Mouse (Mus musculus) embryonic facial prominence, embryonic 15.5 days (tissue): ENCODE data around the gene Actl11. TPM values are rescaled to one million over a fixed set of nuclear protein-coding genes. Genes with fewer than 3 reads are reported as not detected.
A peak's percentile ranks its signal among the peaks of the same experiment; 100 is the strongest.

ENCODE experiments used
- ATAC-seq: fragments of 200-750 bp; cut with Nextera tagmentation; 2 replicates; pipeline ENCODE4 v1.8.0; 2017; ENCODE audit warnings: low read depth, moderate TSS enrichment; ENCODE audit not compliant: insufficient number of reproducible peaks, low FRiP score, low TSS enrichment
- H3K27ac ChIP-seq: fragments of 300-500 bp; sonication (generic); replicated peaks from 2 replicates; pipeline ENCODE4 v1.5.1; 2015; ENCODE audit warnings: mild to moderate bottlenecking, inconsistent platforms
- H3K27me3 ChIP-seq: fragments of 300-500 bp; sonication (generic); 2 replicates; pipeline ENCODE4 v1.6.1; 2015; ENCODE audit warnings: inconsistent platforms
- H3K36me3 ChIP-seq: fragments of 300-500 bp; sonication (generic); 2 replicates; pipeline ENCODE4 v1.6.1; 2015; ENCODE audit warnings: mild to moderate bottlenecking, inconsistent platforms
- H3K4me1 ChIP-seq: fragments of 300-500 bp; sonication (generic); 2 replicates; pipeline ENCODE4 v1.6.1; 2015; ENCODE audit warnings: inconsistent platforms
- H3K4me2 ChIP-seq: fragments of 300-500 bp; sonication (generic); replicated peaks from 2 replicates; pipeline ENCODE4 v1.6.1; 2015; ENCODE audit warnings: mild to moderate bottlenecking, inconsistent platforms
- H3K4me3 ChIP-seq: fragments of 300-500 bp; sonication (generic); replicated peaks from 2 replicates; pipeline ENCODE4 v1.5.1; 2015; ENCODE audit warnings: mild to moderate bottlenecking, inconsistent platforms
- H3K9ac ChIP-seq: fragments of 300-500 bp; sonication (generic); 2 replicates; pipeline ENCODE4 v1.6.1; 2015; ENCODE audit warnings: inconsistent platforms
- H3K9me3 ChIP-seq: fragments of 300-500 bp; sonication (generic); replicated peaks from 2 replicates; pipeline ENCODE4 v1.6.1; 2016; ENCODE audit warnings: inconsistent platforms
- WGBS: fragments of 180-500 bp; shearing (Covaris S2); methylation state at CpG from one replicate; pipeline ENCODE4 v1.1.7; 2015; 5-methylcytosine and 5-hydroxymethylcytosine counted together
- polyA plus RNA-seq: library from polyadenylated mRNA; unstranded; fragments of >200 nt; fragmentation: Nextera tagmentation; extraction: Ambion mirVana; gene quantifications from 2 replicates; pipeline ENCODE4 v1.2.1, GENCODE M21; 2015

The Actl11 gene
- polyA plus RNA-seq, 1 experiment from 2014 or later, result not detected

GRCm38 (mm10) chr9:107949184-107949921, 21.1 kb downstream of the Actl11 start:
- H3K9ac ChIP-seq, result no peak overlapping the region
- WGBS, result 77% methylated on average over 13 of the region's 13 CpGs
- H3K4me2 ChIP-seq, result no peak overlapping the region
- ATAC-seq, result no peak
- H3K4me3 ChIP-seq, result no peak overlapping the region
- no peaks in the 10 kb centered on the region for H3K36me3 ChIP-seq
- no peaks in the 10 kb centered on the region for H3K9me3 ChIP-seq
- no peak overlapping the region for H3K27ac ChIP-seq
- peaks cover 20% of the 10 kb centered on the region for H3K4me1 ChIP-seq
- no peaks in the 10 kb centered on the region for H3K27me3 ChIP-seq

GRCm38 (mm10) chr9:107949922-107950235, 21.6 kb downstream of the Actl11 start, which contains the start of gene Traip:
Traip (plus strand) TSS chr9:107950136.
- peak within 1 kb of the TSS; percentile 43 for H3K9ac ChIP-seq
- no peak for ATAC-seq
- H3K4me2 ChIP-seq, result peak within 1 kb of the TSS; percentile 81
- WGBS, result 82% methylated on average over 10 of the region's 10 CpGs
- no peaks in the 10 kb centered on the region for H3K36me3 ChIP-seq
- peak within 1 kb of the TSS; percentile 82 for H3K27ac ChIP-seq
- no peaks in the 10 kb centered on the region for H3K9me3 ChIP-seq
- peaks cover 20% of the 10 kb centered on the region for H3K4me1 ChIP-seq
- H3K4me3 ChIP-seq, result peak within 1 kb of the TSS; percentile 69
- no peaks in the 10 kb centered on the region for H3K27me3 ChIP-seq

- Histone ChIP-seq H3K4me1 (peaks cover 20% of the 10 kb centered on the region), H3K9ac (peak overlapping the region; percentile 43), H3K9me3 (no peaks in the 10 kb centered on the region), H3K36me3 (no peaks in the 10 kb centered on the region), H3K4me2 (peak overlapping the region; percentile 81), H3K27me3 (no peaks in the 10 kb centered on the region), H3K4me3 (peak overlapping the region; percentile 69), H3K27ac (peak overlapping the region; percentile 82)
- ATAC-seq, result peak; percentile 90
- WGBS, result 12% methylated on average over 45 of the region's 45 CpGs
These were observed 22.4 kb downstream of the Actl11 start for GRCm38 (mm10) chr9:107950460-107951355.

GRCm38 (mm10) chr9:107955613-107956289, 27.5 kb downstream of the Actl11 start:
- Histone ChIP-seq H3K9ac (no peak overlapping the region; the same call in 1 of the 2 replicates), H3K36me3 (peaks cover 34% of the 10 kb centered on the region), H3K9me3 (no peaks in the 10 kb centered on the region), H3K4me3 (no peak overlapping the region), H3K27me3 (no peaks in the 10 kb centered on the region), H3K27ac (no peak overlapping the region), H3K4me2 (no peak overlapping the region), H3K4me1 (peaks cover 11% of the 10 kb centered on the region)
- WGBS, result 72% methylated on average over 6 of the region's 6 CpGs
- no peak for ATAC-seq

- H3K4me1 ChIP-seq, result peaks cover under 1% of the 10 kb centered on the region; the same call in 1 of the 2 replicates
- 62% methylated on average over 6 of the region's 6 CpGs for WGBS
- H3K27ac ChIP-seq, result no peak overlapping the region
- H3K4me2 ChIP-seq, result no peak overlapping the region
- no peak for ATAC-seq
- peaks cover 46% of the 10 kb centered on the region for H3K36me3 ChIP-seq
- H3K9ac ChIP-seq, result no peak overlapping the region
- no peak overlapping the region for H3K4me3 ChIP-seq
- H3K27me3 ChIP-seq, result no peaks in the 10 kb centered on the region
- no peaks in the 10 kb centered on the region for H3K9me3 ChIP-seq
These were observed 28.9 kb downstream of the Actl11 start for GRCm38 (mm10) chr9:107957141-107957540.

GRCm38 (mm10) chr9:107959896-107960295, 31.6 kb downstream of the Actl11 start:
- H3K27ac ChIP-seq, result no peak overlapping the region
- H3K4me3 ChIP-seq, result no peak overlapping the region
- H3K9me3 ChIP-seq, result no peaks in the 10 kb centered on the region
- no peak for ATAC-seq
- WGBS, result 61% methylated on average over 6 of the region's 6 CpGs
- no peak overlapping the region for H3K4me2 ChIP-seq
- peaks cover 64% of the 10 kb centered on the region for H3K36me3 ChIP-seq
- H3K27me3 ChIP-seq, result no peaks in the 10 kb centered on the region
- H3K9ac ChIP-seq, result no peak overlapping the region
- no peaks in the 10 kb centered on the region for H3K4me1 ChIP-seq

- 76% methylated on average over 4 of the region's 4 CpGs for WGBS
- no peak overlapping the region for H3K4me2 ChIP-seq
- no peak overlapping the region for H3K4me3 ChIP-seq
- no peaks in the 10 kb centered on the region for H3K4me1 ChIP-seq
- no peak for ATAC-seq
- H3K27me3 ChIP-seq, result no peaks in the 10 kb centered on the region
- H3K36me3 ChIP-seq, result peaks cover 66% of the 10 kb centered on the region
- H3K27ac ChIP-seq, result no peak overlapping the region
- no peak overlapping the region for H3K9ac ChIP-seq
- H3K9me3 ChIP-seq, result no peaks in the 10 kb centered on the region
These were observed 32.7 kb downstream of the Actl11 start for GRCm38 (mm10) chr9:107960928-107961327.

GRCm38 (mm10) chr9:107961351-107961762, 33.1 kb downstream of the Actl11 start:
- ATAC-seq, result no peak
- 80% methylated on average over 10 of the region's 10 CpGs for WGBS
- peaks cover 64% of the 10 kb centered on the region for H3K36me3 ChIP-seq

GRCm38 (mm10) chr9:107961881-107962280, 33.6 kb downstream of the Actl11 start:
- Histone ChIP-seq H3K4me3 (no peak overlapping the region), H3K4me2 (no peak overlapping the region), H3K9ac (no peak overlapping the region), H3K4me1 (no peaks in the 10 kb centered on the region), H3K36me3 (peaks cover 61% of the 10 kb centered on the region), H3K27ac (no peak overlapping the region), H3K27me3 (no peaks in the 10 kb centered on the region), H3K9me3 (no peaks in the 10 kb centered on the region)
- 49% methylated on average over 5 of the region's 5 CpGs for WGBS
- ATAC-seq, result no peak

More at GRCm38 (mm10) chr9:107961351-107961762, 33.1 kb downstream of the Actl11 start:
- Histone ChIP-seq H3K9ac (no peak overlapping the region), H3K4me1 (no peaks in the 10 kb centered on the region), H3K9me3 (no peaks in the 10 kb centered on the region), H3K4me2 (no peak overlapping the region), H3K4me3 (no peak overlapping the region), H3K27ac (no peak overlapping the region), H3K27me3 (no peaks in the 10 kb centered on the region)

- ATAC-seq, result no peak
- Histone ChIP-seq H3K27me3 (no peaks in the 10 kb centered on the region), H3K4me1 (no peaks in the 10 kb centered on the region), H3K27ac (no peak overlapping the region), H3K9me3 (no peaks in the 10 kb centered on the region), H3K9ac (no peak overlapping the region), H3K4me2 (no peak overlapping the region), H3K4me3 (no peak overlapping the region), H3K36me3 (peaks cover 50% of the 10 kb centered on the region)
- 92% methylated on average over 9 of the region's 9 CpGs for WGBS
These were observed 34.6 kb downstream of the Actl11 start for GRCm38 (mm10) chr9:107962916-107963315.

GRCm38 (mm10) chr9:107963700-107964099, 35.4 kb downstream of the Actl11 start:
- Histone ChIP-seq H3K27ac (no peak overlapping the region), H3K4me1 (no peaks in the 10 kb centered on the region), H3K9ac (no peak overlapping the region), H3K36me3 (peaks cover 46% of the 10 kb centered on the region), H3K4me3 (no peak overlapping the region), H3K9me3 (no peaks in the 10 kb centered on the region), H3K27me3 (no peaks in the 10 kb centered on the region), H3K4me2 (no peak overlapping the region)
- WGBS, result 15% methylated on average over 5 of the region's 5 CpGs
- ATAC-seq, result no peak; the same call in 1 of the 2 replicates
